Mouse (Mus musculus): ENCODE measurements at regions not wholly inside any gene's neighbourhood (a gene's known extent, or its start where the extent isn't known, plus 50 kb on each side); places are given as distances from the start of the nearest gene placed in this dataset.

DNA sequence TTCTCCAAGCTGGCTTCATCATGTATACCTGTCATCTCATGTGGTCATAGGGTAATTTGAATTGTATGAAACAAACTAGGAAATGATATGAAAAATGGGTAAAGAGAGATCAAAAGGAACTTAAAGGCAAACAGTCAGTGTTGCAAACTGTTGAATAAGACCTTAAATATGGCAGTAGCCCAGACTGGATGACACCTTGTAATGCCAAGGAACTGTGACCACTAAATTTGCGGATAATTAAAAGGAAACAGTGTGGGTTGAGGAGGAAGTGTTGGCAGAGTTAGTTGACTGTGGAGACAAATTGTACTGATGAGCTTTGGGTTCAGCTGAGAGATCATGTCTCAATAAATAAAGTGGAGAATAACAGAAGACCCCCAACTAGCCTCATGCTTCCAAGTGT is 147.3 kb upstream of the Rasa1 start:
- no peak for DNase-seq
- intact Hi-C loops (cut with DNase I): no loop called here

DNA sequence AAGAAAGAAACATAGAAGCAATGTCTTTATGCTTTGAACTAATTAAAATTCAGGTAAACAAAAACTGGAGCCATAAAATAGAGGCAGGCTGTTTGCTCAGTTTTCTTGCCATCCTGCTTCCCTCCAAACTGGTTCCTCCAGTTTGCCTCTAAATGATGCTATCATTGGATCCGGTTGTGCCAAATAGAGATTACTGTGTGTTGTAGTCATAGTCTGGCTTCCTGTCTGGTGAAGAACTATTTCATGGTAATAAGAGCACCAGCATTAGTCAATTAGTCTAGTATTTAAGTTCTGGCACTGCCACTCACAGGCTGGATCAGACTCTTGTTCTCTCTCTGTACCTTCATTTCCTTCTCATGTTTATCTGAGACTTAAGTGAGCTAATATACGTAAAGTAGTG is 141.9 kb upstream of the Rasa1 start:
- no peak for DNase-seq
- intact Hi-C loops (cut with DNase I): no loop called here

DNA sequence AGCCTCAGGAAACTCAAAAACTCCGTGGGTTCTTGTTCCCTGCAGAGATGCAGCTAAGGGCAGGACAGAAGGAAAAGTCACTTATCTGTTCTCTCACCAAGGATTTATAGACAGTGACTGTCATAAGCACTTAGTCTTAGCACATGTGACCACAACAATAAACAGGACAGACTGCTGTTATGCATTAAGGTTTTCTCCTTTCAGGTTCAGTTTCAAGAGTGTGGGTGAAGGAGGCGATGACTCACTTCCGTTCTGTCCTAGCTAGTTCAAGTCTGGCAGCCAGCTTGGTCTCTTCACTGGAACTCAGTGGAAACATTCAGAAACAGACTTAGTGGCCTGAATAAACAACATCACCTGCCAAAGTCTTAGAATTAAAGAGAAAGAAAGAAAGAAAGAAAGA is 141.1 kb upstream of the Rasa1 start:
- peak; percentile 17 to 19 for DNase-seq
- intact Hi-C loops (cut with DNase I): no loop called here

DNA sequence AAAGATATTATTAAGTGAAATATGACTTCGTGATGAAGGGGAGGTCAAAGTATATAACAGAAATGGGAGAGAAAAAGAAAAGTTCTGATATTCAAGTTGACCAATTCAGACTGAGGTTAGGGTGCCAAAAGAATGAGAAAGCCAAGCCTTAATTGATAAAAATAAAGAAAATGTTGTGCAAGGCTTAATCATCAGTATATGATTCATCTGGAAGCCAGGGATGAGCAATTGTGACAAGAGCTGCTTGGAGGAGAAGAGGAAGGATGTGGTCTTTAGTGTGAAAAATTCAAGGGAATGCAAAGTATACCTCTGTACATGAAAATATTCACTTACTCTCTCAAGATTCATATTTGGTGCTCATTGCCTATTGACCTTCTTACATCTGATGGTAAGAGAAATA is 129.7 kb upstream of the Rasa1 start:
- intact Hi-C loops (cut with DNase I): no loop called here
- no peak for DNase-seq

DNA sequence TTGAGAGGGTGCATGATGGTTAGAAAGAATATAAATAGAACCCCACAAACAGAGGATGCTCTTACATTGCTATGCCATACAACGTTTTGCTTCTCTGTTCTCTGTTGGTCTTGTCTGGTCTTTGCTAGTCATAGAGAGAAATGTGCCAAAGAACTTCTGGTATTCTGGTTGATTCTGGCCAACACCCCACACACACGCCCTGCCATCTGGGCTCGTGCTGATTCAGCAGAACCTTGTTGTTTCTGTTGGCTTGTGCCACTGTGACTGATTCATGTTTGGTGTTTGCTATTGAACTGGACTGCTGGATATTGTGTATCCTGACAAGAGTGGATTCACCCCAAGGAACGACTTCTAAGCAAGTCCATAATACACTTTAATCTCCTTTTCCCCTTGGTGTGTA is 126.0 kb upstream of the Rasa1 start:
- DNase-seq: no peak
- intact Hi-C loops (cut with DNase I): no loop called here

DNA sequence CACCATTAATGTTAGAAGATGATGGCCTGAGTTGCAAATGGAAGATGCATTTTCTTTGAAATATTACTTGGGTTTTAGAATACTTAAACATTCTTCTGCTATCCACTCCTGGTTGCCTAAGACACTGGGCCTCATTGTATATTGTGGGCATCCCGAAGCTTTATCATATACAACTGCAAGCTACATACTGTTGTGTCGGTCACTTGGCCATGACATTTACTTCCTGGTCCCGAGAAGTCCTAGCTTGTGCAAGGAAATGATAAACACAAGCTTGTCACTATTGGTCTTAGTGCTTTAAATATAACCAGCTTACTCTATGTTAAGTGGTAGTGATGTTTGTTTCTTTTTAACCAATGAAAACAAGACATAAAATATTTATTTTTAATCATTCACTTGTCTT is 122.4 kb upstream of the Rasa1 start:
- intact Hi-C loops (cut with DNase I): no loop called here
- DNase-seq: no peak

DNA sequence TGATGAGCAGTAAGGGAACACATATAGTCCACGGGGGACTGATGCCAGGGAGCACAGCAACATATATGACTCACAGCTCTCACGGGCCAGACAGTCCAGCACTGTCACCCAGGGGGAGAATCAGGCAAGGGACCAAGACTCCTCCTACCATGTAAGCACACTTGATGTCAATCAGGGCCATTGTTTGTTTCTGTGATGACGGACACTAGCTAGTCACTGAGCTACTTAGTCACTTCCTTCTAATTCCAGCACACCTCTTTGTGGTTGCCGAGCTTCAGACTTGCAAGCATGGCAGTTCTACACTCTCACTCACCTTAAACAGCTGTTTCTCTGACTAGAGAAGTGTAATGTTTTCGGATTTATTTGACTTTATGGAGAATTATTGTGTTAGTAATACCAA is 109.9 kb upstream of the Rasa1 start:
- intact Hi-C loops (cut with DNase I): no loop called here
- no peak for DNase-seq

DNA sequence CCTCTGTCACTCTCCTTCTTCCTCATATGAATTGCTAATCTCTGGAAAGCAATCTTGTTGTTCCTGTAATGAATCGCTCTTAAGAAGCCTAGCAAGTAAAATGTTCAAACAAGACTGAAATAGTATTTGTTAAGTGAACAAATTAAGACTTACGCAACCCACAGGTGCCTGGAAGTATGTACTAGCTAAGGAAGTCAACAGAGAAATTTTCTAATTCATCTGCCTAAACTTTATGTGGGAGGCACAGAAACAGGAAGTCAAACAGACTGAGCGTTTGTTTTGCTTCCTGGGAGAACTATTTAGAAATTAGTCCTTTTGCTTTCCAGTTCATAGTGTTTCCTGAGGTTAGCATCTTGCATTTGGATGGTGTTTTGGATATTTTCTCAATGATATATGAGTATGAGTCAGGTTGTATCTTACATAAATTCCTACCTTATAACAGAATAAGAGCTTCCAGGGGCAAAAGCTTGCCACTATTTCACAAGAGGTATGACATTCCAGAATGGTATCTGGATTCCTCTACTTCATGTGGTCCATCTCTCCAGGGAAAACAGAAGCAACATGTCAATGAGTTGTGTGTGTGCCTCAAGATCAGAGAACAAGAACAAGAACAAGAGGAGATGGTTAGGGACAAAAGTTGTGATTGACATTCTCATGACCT is 87.5 kb upstream of the Rasa1 start:
- intact Hi-C loops (cut with DNase I): no loop called here
- DNase-seq: no peak

DNA sequence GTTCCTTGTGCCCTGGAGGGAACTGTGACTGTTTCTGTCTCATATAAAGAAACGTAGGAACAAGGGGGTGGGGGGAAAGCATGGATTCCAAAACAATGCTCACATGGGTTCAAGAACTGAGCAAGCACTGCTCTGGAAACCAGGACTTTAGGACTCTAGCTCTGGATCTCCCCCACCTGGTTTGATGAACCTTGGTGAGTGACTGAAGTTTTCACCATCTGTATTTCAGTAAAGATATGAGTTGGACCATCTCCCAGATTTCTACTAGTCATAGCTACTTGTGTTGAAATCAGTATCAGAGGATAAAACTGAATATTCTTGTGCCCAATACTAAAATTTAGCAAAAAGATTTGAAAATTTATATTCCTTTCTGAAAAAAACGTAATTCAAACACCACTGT is 70.7 kb upstream of the Rasa1 start:
- intact Hi-C loops (cut with DNase I): no loop called here
- no peak for DNase-seq

DNA sequence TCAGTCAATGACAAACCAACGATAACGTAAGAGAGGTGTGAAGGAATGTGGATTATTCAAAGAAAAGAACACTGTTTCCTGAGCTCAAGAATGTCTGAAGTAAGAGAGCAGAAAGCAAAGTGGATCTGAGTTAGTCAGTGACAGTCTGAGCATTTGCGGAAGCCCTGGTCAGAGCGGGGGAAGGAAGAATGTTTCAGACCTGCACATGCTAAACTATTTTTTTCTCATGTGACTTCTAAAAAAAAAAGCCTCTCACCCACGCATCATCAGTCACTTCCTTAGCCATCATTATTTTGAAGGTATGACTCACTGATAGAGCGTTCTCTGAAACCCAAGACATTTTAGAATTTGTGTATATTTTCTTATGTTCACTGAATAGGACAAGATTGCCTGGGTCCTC is 70.2 kb upstream of the Rasa1 start:
- DNase-seq: no peak
- intact Hi-C loops (cut with DNase I): no loop called here

DNA sequence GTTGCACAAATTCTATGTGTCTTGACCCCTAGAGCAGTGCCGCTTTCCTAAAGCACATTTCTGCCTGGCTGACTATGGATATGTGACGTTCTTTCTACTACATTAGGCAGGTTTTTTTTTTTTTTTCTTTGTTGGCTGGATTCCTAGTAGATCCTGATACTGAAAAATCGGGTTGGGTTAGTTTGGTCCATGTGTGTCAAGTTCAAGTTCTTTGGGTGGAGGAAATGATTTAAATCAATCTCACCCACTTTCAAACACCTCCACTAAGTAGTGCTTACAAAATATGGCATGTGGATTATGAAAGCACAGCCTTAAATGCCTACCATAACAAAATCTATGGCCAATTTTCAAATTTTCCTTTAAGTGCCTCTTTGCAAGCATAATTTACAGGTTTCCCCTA is 63.1 kb upstream of the Rasa1 start:
- intact Hi-C loops (cut with DNase I): no loop called here
- DNase-seq: no peak
